15 mouse cellular contexts compared by ENCODE assay signal in the genomic region with DNA sequence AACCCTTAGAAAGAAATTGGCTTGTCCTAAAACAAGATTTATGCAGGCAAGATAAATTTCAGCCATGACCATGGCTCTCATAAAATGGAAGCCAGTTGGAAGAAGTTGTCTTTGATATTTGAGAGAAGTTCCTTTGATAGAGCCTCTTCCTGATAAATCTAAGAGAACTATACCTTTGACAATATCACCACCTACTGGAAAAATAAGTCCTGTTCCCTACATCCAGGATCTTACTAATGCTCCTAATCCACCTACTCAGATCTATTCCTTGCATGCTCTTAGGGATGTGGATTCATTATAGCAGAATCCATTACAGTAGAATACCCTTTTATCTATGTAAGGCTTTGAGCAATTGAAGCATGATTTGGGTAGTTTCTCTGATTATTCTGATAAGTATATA.
DNase-seq lines count a peak whose midpoint lies in the region; ATAC-seq and TF ChIP-seq lines count a peak whose summit lies in the region.
"Had no signal": no experiment of that assay in that cellular context is flagged by ENCODE, and none has a peak within 500 bp of the region (broad histone marks: within the 10 kb centered on the region; RNA-seq: fewer than 3 reads in every experiment).

No protein-coding gene starts in this region.

- H3K9ac ChIP-seq in hindbrain, postnatal 0 days (replicated peaks; ENCODE audit: low read length): no peak overlapping the region
- no peak overlapping the region for H3K9ac ChIP-seq in hindbrain, embryonic 13.5 days
- no peak overlapping the region for H3K9ac ChIP-seq in midbrain, embryonic 14.5 days (replicated peaks; ENCODE audit: low read length)
- no peak overlapping the region for H3K9ac ChIP-seq in midbrain, embryonic 16.5 days (ENCODE audit: low read depth, low read length)
- no peak overlapping the region for H3K9ac ChIP-seq in liver, embryonic 11.5 days (ENCODE audit: low read depth, low read length)
- H3K9ac ChIP-seq: limb, embryonic 15.5 days had no signal

- H3K4me2 ChIP-seq in hindbrain, postnatal 0 days (ENCODE audit: low read depth, low read length): no peak overlapping the region
- H3K4me2 ChIP-seq in hindbrain, embryonic 13.5 days: no peak overlapping the region
- no peak overlapping the region for H3K4me2 ChIP-seq in midbrain, embryonic 14.5 days (ENCODE audit: low read length)
- no peak overlapping the region for H3K4me2 ChIP-seq in midbrain, embryonic 16.5 days (ENCODE audit: low read length)
- H3K4me2 ChIP-seq in liver, embryonic 11.5 days: no peak overlapping the region
- H3K4me2 ChIP-seq: limb, embryonic 15.5 days had no signal

- ATAC-seq in hindbrain, postnatal 0 days: no peak
- no peak for ATAC-seq in hindbrain, embryonic 13.5 days (ENCODE audit: low FRiP score)
- no peak for ATAC-seq in midbrain, embryonic 14.5 days (ENCODE audit: low FRiP score, low TSS enrichment)
- ATAC-seq in midbrain, embryonic 16.5 days: no peak
- no peak for ATAC-seq in liver, embryonic 11.5 days (replicated peaks; ENCODE audit: low FRiP score)
- ATAC-seq: inflammation-experienced regulatory T-cells, adult 6 months had no signal

- H3K27me3 ChIP-seq in hindbrain, postnatal 0 days (ENCODE audit: insufficient read depth, low read length): no peaks in the 10 kb centered on the region
- no peaks in the 10 kb centered on the region for H3K27me3 ChIP-seq in hindbrain, embryonic 13.5 days
- H3K27me3 ChIP-seq in midbrain, embryonic 14.5 days (ENCODE audit: control insufficient read depth, insufficient read depth, low read length): no peaks in the 10 kb centered on the region
- H3K27me3 ChIP-seq in midbrain, embryonic 16.5 days (ENCODE audit: control insufficient read depth, insufficient read depth, low read depth, low read length): no peaks in the 10 kb centered on the region
- no peaks in the 10 kb centered on the region for H3K27me3 ChIP-seq in liver, embryonic 11.5 days (replicated peaks; ENCODE audit: control insufficient read depth, insufficient read depth, low read length)
- H3K27me3 ChIP-seq: limb, embryonic 15.5 days had no signal

- no peaks in the 10 kb centered on the region for H3K9me3 ChIP-seq in hindbrain, postnatal 0 days (ENCODE audit: low read length)
- no peaks in the 10 kb centered on the region for H3K9me3 ChIP-seq in hindbrain, embryonic 13.5 days
- no peaks in the 10 kb centered on the region for H3K9me3 ChIP-seq in midbrain, embryonic 14.5 days (ENCODE audit: control insufficient read depth, low read length)
- H3K9me3 ChIP-seq in midbrain, embryonic 16.5 days (replicated peaks; ENCODE audit: control insufficient read depth, low read length, poor library complexity, severe bottlenecking): no peaks in the 10 kb centered on the region
- H3K9me3 ChIP-seq in liver, embryonic 11.5 days (ENCODE audit: control insufficient read depth, low read length): no peaks in the 10 kb centered on the region
- H3K9me3 ChIP-seq: limb, embryonic 15.5 days had no signal

- DNase-seq in embryo, embryonic 11 days: peak; percentile 1
- DNase-seq in embryo, embryonic 9.5 days (ENCODE audit: extremely low spot score): no peak
- DNase-seq in hindbrain, postnatal 0 days (ENCODE audit: low spot score): peak; percentile 30
- DNase-seq in midbrain, embryonic 14.5 days: peak; percentile 61
- DNase-seq in retina, postnatal 7 days (ENCODE audit: low read depth, low spot score): peak; percentile 1
- no peak for DNase-seq in liver, embryonic 11.5 days (ENCODE audit: low spot score)
- DNase-seq: adrenal gland, postnatal 36 days; heart, adult 11 months; heart, postnatal 14 days; spleen, adult 18-20 months had no signal

- H3K4me1 ChIP-seq in hindbrain, postnatal 0 days (ENCODE audit: insufficient read depth, low read length): no peaks in the 10 kb centered on the region
- no peaks in the 10 kb centered on the region for H3K4me1 ChIP-seq in hindbrain, embryonic 13.5 days (replicated peaks)
- no peaks in the 10 kb centered on the region for H3K4me1 ChIP-seq in midbrain, embryonic 14.5 days (ENCODE audit: control insufficient read depth, insufficient read depth, low read length)
- no peaks in the 10 kb centered on the region for H3K4me1 ChIP-seq in midbrain, embryonic 16.5 days (ENCODE audit: control insufficient read depth, insufficient read depth, low read length)
- no peaks in the 10 kb centered on the region for H3K4me1 ChIP-seq in liver, embryonic 11.5 days (replicated peaks; ENCODE audit: control insufficient read depth, insufficient read depth, low read length)
- H3K4me1 ChIP-seq: limb, embryonic 15.5 days had no signal

- no peak overlapping the region for H3K4me3 ChIP-seq in hindbrain, postnatal 0 days (ENCODE audit: low read length)
- H3K4me3 ChIP-seq in hindbrain, embryonic 13.5 days: no peak overlapping the region
- no peak overlapping the region for H3K4me3 ChIP-seq in midbrain, embryonic 14.5 days (replicated peaks; ENCODE audit: low read depth, low read length)
- H3K4me3 ChIP-seq in midbrain, embryonic 16.5 days (ENCODE audit: low read depth, low read length): no peak overlapping the region
- H3K4me3 ChIP-seq in liver, embryonic 11.5 days (ENCODE audit: low read depth, low read length): no peak overlapping the region
- H3K4me3 ChIP-seq: limb, embryonic 15.5 days; myocyte had no signal

- no peaks in the 10 kb centered on the region for H3K36me3 ChIP-seq in hindbrain, postnatal 0 days (ENCODE audit: insufficient read depth, low read length)
- H3K36me3 ChIP-seq in hindbrain, embryonic 13.5 days: no peaks in the 10 kb centered on the region
- no peaks in the 10 kb centered on the region for H3K36me3 ChIP-seq in midbrain, embryonic 14.5 days (ENCODE audit: control insufficient read depth, insufficient read depth, low read length)
- H3K36me3 ChIP-seq in midbrain, embryonic 16.5 days (ENCODE audit: control insufficient read depth, insufficient read depth, low read length): no peaks in the 10 kb centered on the region
- H3K36me3 ChIP-seq in liver, embryonic 11.5 days (ENCODE audit: control insufficient read depth, insufficient read depth, low read length): no peaks in the 10 kb centered on the region
- H3K36me3 ChIP-seq: limb, embryonic 15.5 days had no signal

- TF ChIP-seq CTCF in hindbrain, postnatal 0 days (IDR thresholded peaks at IDR 0.05; ENCODE audit: low read depth): peak; percentile 50

- no peak overlapping the region for H3K27ac ChIP-seq in hindbrain, postnatal 0 days
- no peak overlapping the region for H3K27ac ChIP-seq in hindbrain, embryonic 13.5 days
- no peak overlapping the region for H3K27ac ChIP-seq in midbrain, embryonic 14.5 days (replicated peaks; ENCODE audit: low read depth, low read length)
- no peak overlapping the region for H3K27ac ChIP-seq in midbrain, embryonic 16.5 days (ENCODE audit: low read length)
- H3K27ac ChIP-seq in liver, embryonic 11.5 days (ENCODE audit: low read depth, low read length): no peak overlapping the region
- H3K27ac ChIP-seq: limb, embryonic 15.5 days had no signal

Comparison
In these comparisons a context has a peak if more than half of its experiments do, and no peak if none do; other contexts are left out.
1. DNase-seq: peak in embryo, embryonic 11 days (single experiment), hindbrain, postnatal 0 days (single experiment), midbrain, embryonic 14.5 days (single experiment) and retina, postnatal 7 days (single experiment); none in embryo, embryonic 9.5 days (single experiment) and liver, embryonic 11.5 days (single experiment).